Mouse (Mus musculus) lung, adult 2 months (tissue): Measurements from ENCODE around the gene Msh3. TPM values are rescaled to one million over a fixed set of nuclear protein-coding genes. Genes with fewer than 3 reads are reported as not detected.

Source experiments
- DNase-seq: peaks from one replicate; pipeline ENCODE4 v3.0.0; 2022
- H3K4me1 ChIP-seq: fragments of 200-500 bp; 2 replicates; pipeline ENCODE4 v1.6.1; 2011; ENCODE audit warnings: low read length; ENCODE audit not compliant: control insufficient read depth, insufficient read depth
- H3K4me3 ChIP-seq: fragments of 200-500 bp; replicated peaks from 2 replicates; pipeline ENCODE3; 2011; ENCODE audit warnings: low read depth, mild to moderate bottlenecking, control low read depth, low read length; ENCODE audit errors: extremely low read depth
- CTCF ChIP-seq: fragments of 200-500 bp; IDR thresholded peaks from 2 replicates; pipeline ENCODE4 v1.5.1; 2011; ENCODE audit warnings: mild to moderate bottlenecking, low read length, control low read depth; ENCODE audit not compliant: insufficient read depth
- POLR2A ChIP-seq: fragments of 200-500 bp; IDR thresholded peaks from 2 replicates; pipeline ENCODE4 v1.6.1; 2011; ENCODE audit warnings: low read depth, mild to moderate bottlenecking, control low read depth, low read length, borderline replicate concordance; ENCODE audit errors: extremely low read depth
- WGBS: fragments of 180-500 bp; shearing (Covaris S2); methylation state at CpG from one replicate; pipeline ENCODE4 v1.1.7; 2018; 5-methylcytosine and 5-hydroxymethylcytosine counted together
- polyA plus RNA-seq: library from polyadenylated mRNA; depleted of rRNA; stranded (reverse); fragments of >200 nt; gene quantifications from 2 replicates; pipeline ENCODE4 v1.2.3, GENCODE M21; 2012

The Msh3 gene
- polyA plus RNA-seq, 1 experiment = 3.2 TPM

- DNase-seq = no peak
- Histone ChIP-seq H3K4me3 (no peak overlapping the region), H3K4me1 (no peaks in the 10 kb centered on the region; the same call in 1 of the 2 replicates)
- 93% methylated on average over 6 of the region's 6 CpGs for WGBS
- no peak for TF ChIP-seq POLR2A
- no peak for TF ChIP-seq CTCF
Observed at GRCm38 (mm10) chr13:92263566-92263965, 91.2 kb downstream of the Msh3 start.

DNA sequence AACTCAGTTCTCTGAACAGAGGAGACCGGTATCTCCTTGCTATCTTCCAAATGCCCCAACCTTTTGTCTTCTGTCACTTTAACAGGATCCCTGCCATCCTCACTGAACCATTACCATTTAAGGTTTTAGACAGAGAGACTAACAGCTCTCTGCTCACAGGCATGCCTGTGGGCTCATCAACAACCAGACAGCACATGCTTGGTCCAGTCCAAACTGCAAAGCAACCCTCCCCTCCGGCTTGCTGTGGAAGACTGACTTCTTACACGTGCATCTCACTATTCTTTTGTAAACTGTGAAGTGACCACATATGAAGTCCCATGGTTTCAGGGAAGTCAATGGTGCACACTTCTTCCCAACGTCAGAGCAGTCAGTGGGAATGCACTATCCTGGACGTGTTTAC, 93.5 kb downstream of the Msh3 start:
- no peak for DNase-seq
- WGBS = 68% methylated on average over 5 of the region's 5 CpGs
- TF ChIP-seq CTCF (no peak), POLR2A (no peak)
- no peak overlapping the region for H3K4me3 ChIP-seq
- no peaks in the 10 kb centered on the region for H3K4me1 ChIP-seq

- DNase-seq = no peak
- 52% methylated on average over 3 of the region's 3 CpGs for WGBS
- TF ChIP-seq POLR2A (no peak), CTCF (no peak)
Observed at GRCm38 (mm10) chr13:92255480-92255879, 99.3 kb downstream of the Msh3 start.

DNA sequence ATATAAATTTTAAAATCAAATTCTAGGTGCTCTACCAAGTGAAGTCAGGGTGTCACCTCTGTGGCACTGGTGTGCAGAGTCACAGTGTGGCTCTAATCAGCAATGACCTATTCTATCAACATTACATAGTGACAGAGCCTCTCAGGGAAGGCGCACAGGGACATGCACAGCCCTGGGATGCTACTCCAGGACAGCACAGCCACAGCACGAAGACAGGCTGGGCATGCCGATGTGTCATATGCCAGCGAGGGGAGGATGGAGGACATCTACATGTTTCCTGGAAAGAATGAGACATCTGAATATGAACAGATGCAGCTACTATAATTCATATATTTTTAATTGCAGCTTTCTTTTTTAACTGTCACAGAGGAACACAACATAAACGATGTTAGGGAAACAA, 101.0 kb downstream of the Msh3 start:
- Histone ChIP-seq H3K4me1 (no peaks in the 10 kb centered on the region), H3K4me3 (no peak overlapping the region)
- TF ChIP-seq POLR2A (no peak), CTCF (no peak)
- DNase-seq = no peak
- WGBS = 92% methylated on average over 5 of the region's 5 CpGs

More at GRCm38 (mm10) chr13:92255480-92255879, 99.3 kb downstream of the Msh3 start:
- H3K4me1 ChIP-seq = no peaks in the 10 kb centered on the region
- no peak overlapping the region for H3K4me3 ChIP-seq

DNA sequence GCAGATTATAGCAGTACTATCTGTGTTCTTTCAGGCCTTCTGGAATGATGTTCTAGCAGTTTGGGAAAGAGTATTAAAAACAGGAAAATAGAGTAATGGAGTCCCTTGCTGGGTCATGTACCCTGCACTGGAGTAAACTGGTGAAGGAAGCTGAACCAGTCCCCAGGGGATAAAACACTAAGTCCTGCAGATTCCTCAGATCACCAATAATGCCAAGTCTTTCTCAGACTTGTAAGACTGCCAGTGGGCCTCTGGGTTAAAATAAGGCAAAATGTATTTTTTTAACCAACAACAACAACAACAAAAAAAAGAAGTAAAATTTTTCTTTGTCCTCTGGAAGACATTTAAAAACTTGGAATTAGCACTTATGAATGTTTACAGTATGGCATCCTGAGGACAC, 102.5 kb downstream of the Msh3 start:
- no peaks in the 10 kb centered on the region for H3K4me1 ChIP-seq
- no peak for DNase-seq
- TF ChIP-seq POLR2A (no peak), CTCF (no peak)

DNA sequence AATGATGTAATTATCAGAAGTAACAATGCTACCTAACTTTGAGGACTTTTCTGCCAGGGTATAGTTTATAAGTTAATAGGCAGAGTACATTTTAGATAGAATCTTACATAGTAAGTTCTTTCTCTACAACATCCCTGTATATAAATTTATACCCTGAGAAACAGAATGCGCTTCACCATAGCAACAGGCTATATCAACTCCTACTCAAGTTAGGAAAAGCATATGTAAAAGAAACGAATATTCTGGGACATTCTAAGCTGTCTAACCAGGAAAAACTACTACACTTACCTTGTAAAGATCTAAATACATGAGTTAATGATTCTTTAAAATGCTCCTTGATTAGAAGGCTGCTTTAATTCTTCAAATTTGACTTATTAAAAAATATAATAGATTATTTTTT, 107.2 kb downstream of the Msh3 start:
- WGBS = 88% methylated on average over 2 of the region's 2 CpGs
- TF ChIP-seq POLR2A (no peak), CTCF (no peak)
- no peak for DNase-seq
- Histone ChIP-seq H3K4me3 (no peak overlapping the region), H3K4me1 (no peaks in the 10 kb centered on the region)

More for the DNA sequence above, 102.5 kb downstream of the Msh3 start:
- H3K4me3 ChIP-seq = no peak overlapping the region

- no peak for DNase-seq
- H3K4me3 ChIP-seq = no peak overlapping the region
- H3K4me1 ChIP-seq = no peaks in the 10 kb centered on the region
- 95% methylated on average over 5 of the region's 5 CpGs for WGBS
- TF ChIP-seq POLR2A (no peak), CTCF (no peak)
Observed at GRCm38 (mm10) chr13:92246966-92247365, 107.8 kb downstream of the Msh3 start.

GRCm38 (mm10) chr13:92244731-92245130, 110.1 kb downstream of the Msh3 start:
- TF ChIP-seq POLR2A (no peak), CTCF (no peak)
- Histone ChIP-seq H3K4me3 (no peak overlapping the region), H3K4me1 (peaks cover 4% of the 10 kb centered on the region; the same call in 1 of the 2 replicates)
- no peak for DNase-seq
- 92% methylated on average over 2 of the region's 2 CpGs for WGBS

- 31% methylated on average over 4 of the region's 4 CpGs for WGBS
- H3K4me3 ChIP-seq = no peak overlapping the region
- DNase-seq = no peak
- TF ChIP-seq POLR2A (no peak), CTCF (no peak)
- peaks cover 4% of the 10 kb centered on the region; the same call in 1 of the 2 replicates for H3K4me1 ChIP-seq
Observed at GRCm38 (mm10) chr13:92241426-92241825, 113.4 kb downstream of the Msh3 start.

GRCm38 (mm10) chr13:92237887-92238286, 116.9 kb downstream of the Msh3 start:
- DNase-seq = no peak
- Histone ChIP-seq H3K4me3 (no peak overlapping the region), H3K4me1 (peaks cover 4% of the 10 kb centered on the region; the same call in 1 of the 2 replicates)
- no peak for TF ChIP-seq CTCF
- no peak for TF ChIP-seq POLR2A
- WGBS = 95% methylated on average over 3 of the region's 3 CpGs
